Mouse (Mus musculus): ENCODE data around the gene Alkbh8. TPM values are rescaled to one million over a fixed set of nuclear protein-coding genes. Genes with fewer than 3 reads are reported as not detected.
A peak's percentile ranks its signal among the peaks of the same experiment; 100 is the strongest.
"Not testable (repeated sequence)": the region's sequence is repeated elsewhere in the genome, so short reads cannot be mapped to it uniquely, and the experiment has no call there.

Gene Alkbh8
- polyA plus RNA-seq, 1 experiment from 2014 or later = 25.6 TPM

GRCm38 (mm10) chr9:3345136-3345535 is 10.2 kb downstream of the Alkbh8 start:
- Histone ChIP-seq H3K36me3 (ENCODE audit: control insufficient read depth, insufficient read depth, low read length) (peaks cover 59% of the 10 kb centered on the region), H3K9me3 (ENCODE audit: control insufficient read depth, low read length) (no peaks in the 10 kb centered on the region), H3K4me2 (ENCODE audit: low read length) (no peak overlapping the region), H3K4me1 (replicated peaks; ENCODE audit: control insufficient read depth, insufficient read depth, low read length) (no peaks in the 10 kb centered on the region), H3K27ac (ENCODE audit: low read depth) (no peak overlapping the region), H3K27me3 (replicated peaks; ENCODE audit: control insufficient read depth, insufficient read depth, low read length) (no peaks in the 10 kb centered on the region), H3K4me3 (ENCODE audit: low read depth, low read length) (no peak overlapping the region), H3K9ac (ENCODE audit: low read length) (no peak overlapping the region)
- ATAC-seq (replicated peaks; ENCODE audit: low FRiP score, low TSS enrichment, low read depth) = no peak
- no peak for DNase-seq (ENCODE audit: low spot score)

GRCm38 (mm10) chr9:3345967-3346366 is 11.0 kb downstream of the Alkbh8 start:
- Histone ChIP-seq H3K36me3 (ENCODE audit: control insufficient read depth, insufficient read depth, low read length) (peaks cover 61% of the 10 kb centered on the region), H3K9me3 (ENCODE audit: control insufficient read depth, low read length) (no peaks in the 10 kb centered on the region), H3K9ac (ENCODE audit: low read length) (no peak overlapping the region), H3K4me3 (ENCODE audit: low read depth, low read length) (no peak overlapping the region), H3K27ac (ENCODE audit: low read depth) (no peak overlapping the region), H3K4me2 (ENCODE audit: low read length) (no peak overlapping the region), H3K27me3 (replicated peaks; ENCODE audit: control insufficient read depth, insufficient read depth, low read length) (no peaks in the 10 kb centered on the region), H3K4me1 (replicated peaks; ENCODE audit: control insufficient read depth, insufficient read depth, low read length) (no peaks in the 10 kb centered on the region)
- WGBS = 93% methylated on average over 1 of the region's 1 CpGs
- DNase-seq (ENCODE audit: low spot score) (no peak), ATAC-seq (replicated peaks; ENCODE audit: low FRiP score, low TSS enrichment, low read depth) (no peak)

DNA sequence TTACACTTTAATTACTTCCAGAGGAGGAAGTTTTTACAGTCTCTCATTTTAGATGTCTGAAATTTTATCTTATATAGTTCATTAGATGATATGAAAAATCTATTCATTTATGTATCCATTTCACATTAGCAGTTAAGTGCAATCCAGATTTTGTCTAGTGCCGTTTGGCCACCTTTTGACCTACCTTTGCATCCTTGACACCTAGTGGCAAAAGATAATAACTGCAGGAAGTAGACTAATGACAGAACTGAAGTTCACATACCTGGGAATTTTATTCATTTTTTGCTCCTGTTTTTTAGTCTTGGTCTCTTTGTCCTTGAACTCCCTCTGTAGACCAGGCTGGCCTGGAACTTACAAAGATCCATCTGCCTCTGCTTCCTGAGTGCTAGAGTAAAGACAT is 15.1 kb downstream of the Alkbh8 start:
- Histone ChIP-seq H3K27me3 (replicated peaks; ENCODE audit: control insufficient read depth, insufficient read depth, low read length) (no peaks in the 10 kb centered on the region), H3K4me3 (ENCODE audit: low read depth, low read length) (no peak overlapping the region), H3K36me3 (ENCODE audit: control insufficient read depth, insufficient read depth, low read length) (peaks cover 52% of the 10 kb centered on the region), H3K4me1 (replicated peaks; ENCODE audit: control insufficient read depth, insufficient read depth, low read length) (no peaks in the 10 kb centered on the region), H3K4me2 (ENCODE audit: low read length) (no peak overlapping the region), H3K9ac (ENCODE audit: low read length) (no peak overlapping the region), H3K27ac (ENCODE audit: low read depth) (no peak overlapping the region), H3K9me3 (ENCODE audit: control insufficient read depth, low read length) (no peaks in the 10 kb centered on the region)
- DNase-seq (ENCODE audit: low spot score) = no peak
- ATAC-seq (replicated peaks; ENCODE audit: low FRiP score, low TSS enrichment, low read depth) = no peak
- WGBS = 78% methylated on average over 1 of the region's 1 CpGs

DNA sequence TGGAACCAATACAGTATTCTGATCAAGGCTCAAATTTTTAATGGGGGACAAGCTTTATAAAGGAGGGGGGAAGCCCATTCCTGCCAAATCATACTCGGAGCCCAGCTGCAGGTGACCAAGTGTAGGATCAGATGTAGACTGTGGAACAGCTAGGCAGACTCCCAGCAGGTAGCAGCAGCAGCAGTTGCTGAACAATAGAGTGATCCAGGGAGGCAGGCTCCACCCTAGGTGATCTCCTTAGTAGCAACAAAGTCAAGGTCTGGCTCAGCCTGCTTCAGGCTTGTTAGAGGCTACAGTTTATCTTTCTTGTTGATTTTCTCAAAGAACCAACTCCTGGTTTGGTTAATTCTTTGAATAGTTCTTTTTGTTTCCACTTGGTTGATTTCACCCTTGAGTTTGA is 41.4 kb downstream of the Alkbh8 start:
- not testable (repeated sequence) for DNase-seq (ENCODE audit: low spot score); ATAC-seq (replicated peaks; ENCODE audit: low FRiP score, low TSS enrichment, low read depth); H3K4me3 ChIP-seq (ENCODE audit: low read depth, low read length); H3K9ac ChIP-seq (ENCODE audit: low read length); H3K4me1 ChIP-seq (replicated peaks; ENCODE audit: control insufficient read depth, insufficient read depth, low read length); H3K9me3 ChIP-seq (ENCODE audit: control insufficient read depth, low read length); H3K27me3 ChIP-seq (replicated peaks; ENCODE audit: control insufficient read depth, insufficient read depth, low read length); H3K27ac ChIP-seq (ENCODE audit: low read depth); H3K4me2 ChIP-seq (ENCODE audit: low read length)
- H3K36me3 ChIP-seq (ENCODE audit: control insufficient read depth, insufficient read depth, low read length) = peaks cover 14% of the 10 kb centered on the region; the same call in 1 of the 2 replicates
- 52% methylated on average over 1 of the region's 1 CpGs for WGBS

DNA sequence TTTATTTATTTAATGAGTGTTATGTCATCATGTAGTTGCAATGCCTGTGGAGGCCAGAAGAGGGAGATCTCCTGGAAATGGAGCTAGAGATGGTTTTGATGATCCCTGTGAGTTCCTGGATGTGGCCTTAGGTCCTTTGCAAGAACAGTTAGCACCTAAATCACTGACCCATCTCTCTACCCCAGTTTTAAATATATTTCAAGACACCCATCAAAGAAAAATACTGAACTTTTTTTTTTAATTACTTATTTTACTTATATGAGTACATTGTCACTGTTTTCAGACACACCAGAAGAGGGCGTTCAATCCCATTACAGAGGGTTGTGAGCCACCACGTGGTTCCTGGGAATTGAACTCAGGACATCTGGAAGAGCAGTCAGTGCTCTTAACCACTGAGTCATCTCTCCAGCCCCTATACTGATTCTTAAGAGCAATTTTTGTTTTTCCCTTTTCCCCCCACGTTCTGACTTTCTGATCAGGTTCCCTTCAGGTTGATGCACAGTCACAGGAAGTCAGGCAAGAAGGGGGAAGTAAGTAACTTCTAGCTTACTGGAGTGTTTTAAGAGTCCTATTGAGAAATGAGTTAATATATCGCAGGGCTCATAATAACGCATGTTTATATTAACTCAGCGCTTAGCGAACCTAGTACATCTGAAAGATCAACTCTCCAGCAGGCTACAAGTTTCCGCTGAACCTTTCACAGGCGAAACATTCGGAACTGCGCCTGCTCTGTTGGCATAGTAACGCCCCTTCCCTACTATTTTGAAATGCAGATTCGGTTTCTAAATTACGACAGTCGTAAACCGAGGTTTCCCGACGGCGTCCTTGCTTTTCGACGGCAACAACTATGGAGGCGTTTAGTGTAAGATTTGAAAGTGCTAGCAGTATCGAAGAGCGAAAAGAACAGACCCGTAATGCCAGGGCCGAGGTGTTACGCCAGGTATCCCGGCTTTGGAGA is 68.6 kb downstream of the Alkbh8 start, which contains the start of gene Cwf19l2:
TSS of gene Cwf19l2 (plus strand) at position 342 of the 958 bp plus-strand sequence.
- no peaks in the 10 kb centered on the region for H3K9me3 ChIP-seq (ENCODE audit: control insufficient read depth, low read length)
- H3K9ac ChIP-seq (ENCODE audit: low read length) = peak within 1 kb of the TSS; percentile 73
- H3K4me3 ChIP-seq (ENCODE audit: low read depth, low read length) = peak within 1 kb of the TSS; percentile 90
- WGBS = under 1% methylated on average over 28 of the region's 28 CpGs
- H3K4me2 ChIP-seq (ENCODE audit: low read length) = peak within 1 kb of the TSS; percentile 71
- DNase-seq (ENCODE audit: low spot score) (peak; percentile 78), ATAC-seq (replicated peaks; ENCODE audit: low FRiP score, low TSS enrichment, low read depth) (peak; percentile 92)
- H3K4me1 ChIP-seq (replicated peaks; ENCODE audit: control insufficient read depth, insufficient read depth, low read length) = no peaks in the 10 kb centered on the region
- peak within 1 kb of the TSS; percentile 66 for H3K27ac ChIP-seq (ENCODE audit: low read depth)
- H3K27me3 ChIP-seq (replicated peaks; ENCODE audit: control insufficient read depth, insufficient read depth, low read length) = no peaks in the 10 kb centered on the region
- 0 out of 2 replicates have a peak, but pooled peaks cover 2% of the 10 kb centered on the region for H3K36me3 ChIP-seq (ENCODE audit: control insufficient read depth, insufficient read depth, low read length)

GRCm38 (mm10) chr9:3404372-3404771 is 69.4 kb downstream of the Alkbh8 start:
- Histone ChIP-seq H3K36me3 (ENCODE audit: control insufficient read depth, insufficient read depth, low read length) (0 out of 2 replicates have a peak, but pooled peaks cover 2% of the 10 kb centered on the region), H3K27ac (ENCODE audit: low read depth) (peak overlapping the region; percentile 66), H3K9me3 (ENCODE audit: control insufficient read depth, low read length) (no peaks in the 10 kb centered on the region), H3K4me1 (replicated peaks; ENCODE audit: control insufficient read depth, insufficient read depth, low read length) (no peaks in the 10 kb centered on the region), H3K27me3 (replicated peaks; ENCODE audit: control insufficient read depth, insufficient read depth, low read length) (no peaks in the 10 kb centered on the region), H3K4me2 (ENCODE audit: low read length) (peak overlapping the region; percentile 71), H3K9ac (ENCODE audit: low read length) (peak overlapping the region; percentile 73), H3K4me3 (ENCODE audit: low read depth, low read length) (peak overlapping the region; percentile 90)
- ATAC-seq (replicated peaks; ENCODE audit: low FRiP score, low TSS enrichment, low read depth) (no peak), DNase-seq (ENCODE audit: low spot score) (peak; percentile 65)
- WGBS = under 1% methylated on average over 13 of the region's 13 CpGs

GRCm38 (mm10) chr9:3439555-3440300 is 104.8 kb downstream of the Alkbh8 start:
- not testable (repeated sequence) for H3K9ac ChIP-seq (ENCODE audit: low read length); H3K9me3 ChIP-seq (ENCODE audit: control insufficient read depth, low read length); H3K4me3 ChIP-seq (ENCODE audit: low read depth, low read length); DNase-seq (ENCODE audit: low spot score); H3K4me1 ChIP-seq (replicated peaks; ENCODE audit: control insufficient read depth, insufficient read depth, low read length); H3K36me3 ChIP-seq (ENCODE audit: control insufficient read depth, insufficient read depth, low read length); H3K27me3 ChIP-seq (replicated peaks; ENCODE audit: control insufficient read depth, insufficient read depth, low read length); H3K4me2 ChIP-seq (ENCODE audit: low read length); ATAC-seq (replicated peaks; ENCODE audit: low FRiP score, low TSS enrichment, low read depth); H3K27ac ChIP-seq (ENCODE audit: low read depth)
- 95% methylated on average over 6 of the region's 6 CpGs for WGBS
